Mouse (Mus musculus): ENCODE measurements around the gene Hspb11. TPM values are rescaled to one million over a fixed set of nuclear protein-coding genes. Genes with fewer than 3 reads are reported as not detected.

Hspb11 gene
- polyA plus RNA-seq, 1 experiment from 2014 or later, result 39.5 TPM

DNA sequence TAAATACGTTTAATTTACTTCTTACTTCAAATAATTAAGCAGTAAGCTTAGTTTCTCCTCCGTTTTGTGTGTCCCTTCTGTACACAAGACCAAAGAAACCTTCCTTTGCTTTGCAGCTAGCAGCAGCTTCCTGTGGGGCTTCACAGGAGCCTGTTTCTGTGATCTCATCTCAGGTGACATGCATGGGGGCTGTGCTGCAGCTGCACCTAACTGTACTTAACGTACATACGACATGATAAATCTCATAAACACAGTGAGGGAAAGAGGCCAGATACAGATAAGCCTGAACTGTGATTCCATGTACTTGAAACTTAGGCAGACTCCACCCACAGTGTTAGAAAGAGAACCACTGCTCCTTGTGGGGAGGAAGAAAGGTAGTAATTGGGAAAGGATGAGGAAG is 6.6 kb downstream of the Hspb11 start:
- H3K4me1 ChIP-seq, result no peaks in the 10 kb centered on the region
- no peak overlapping the region for H3K9ac ChIP-seq
- H3K4me2 ChIP-seq, result no peak overlapping the region
- WGBS, result 81% methylated on average over 4 of the region's 4 CpGs
- peaks cover 3% of the 10 kb centered on the region; the same call in 1 of the 2 replicates for H3K9me3 ChIP-seq (replicated peaks)
- ATAC-seq, result no peak
- H3K27me3 ChIP-seq, result no peaks in the 10 kb centered on the region
- peaks cover 3% of the 10 kb centered on the region; the same call in 1 of the 2 replicates for H3K36me3 ChIP-seq (ENCODE audit: poor library complexity, severe bottlenecking)
- H3K4me3 ChIP-seq, result no peak overlapping the region
- no peak overlapping the region for H3K27ac ChIP-seq

DNA sequence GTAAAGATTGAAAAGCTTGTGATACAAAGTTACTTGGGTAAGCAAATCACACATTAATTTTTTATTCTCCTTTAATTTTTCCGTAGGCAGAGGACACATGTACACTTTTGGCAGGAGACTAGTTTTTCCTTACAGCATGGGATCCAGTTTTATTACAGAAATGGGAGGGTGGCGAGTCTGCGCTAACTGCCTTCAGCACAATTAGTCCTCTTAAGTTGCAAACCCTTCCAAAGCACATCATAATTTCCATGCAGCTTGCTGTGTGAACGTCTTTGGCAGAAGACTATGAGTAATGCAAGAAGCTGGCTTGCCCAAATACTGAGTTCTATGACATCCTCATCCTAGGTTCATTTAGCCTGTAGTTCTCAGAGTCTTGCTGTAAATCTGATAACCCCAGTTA is 20.3 kb downstream of the Hspb11 start:
- Histone ChIP-seq H3K4me2 (no peak overlapping the region), H3K4me3 (no peak overlapping the region), H3K27me3 (peaks cover 3% of the 10 kb centered on the region; the same call in 1 of the 2 replicates), H3K4me1 (peaks cover 7% of the 10 kb centered on the region), H3K9me3 (replicated peaks) (no peaks in the 10 kb centered on the region), H3K9ac (no peak overlapping the region), H3K27ac (no peak overlapping the region), H3K36me3 (ENCODE audit: poor library complexity, severe bottlenecking) (peaks cover 7% of the 10 kb centered on the region; the same call in 1 of the 2 replicates)
- no peak for ATAC-seq
- 83% methylated on average over 4 of the region's 4 CpGs for WGBS

DNA sequence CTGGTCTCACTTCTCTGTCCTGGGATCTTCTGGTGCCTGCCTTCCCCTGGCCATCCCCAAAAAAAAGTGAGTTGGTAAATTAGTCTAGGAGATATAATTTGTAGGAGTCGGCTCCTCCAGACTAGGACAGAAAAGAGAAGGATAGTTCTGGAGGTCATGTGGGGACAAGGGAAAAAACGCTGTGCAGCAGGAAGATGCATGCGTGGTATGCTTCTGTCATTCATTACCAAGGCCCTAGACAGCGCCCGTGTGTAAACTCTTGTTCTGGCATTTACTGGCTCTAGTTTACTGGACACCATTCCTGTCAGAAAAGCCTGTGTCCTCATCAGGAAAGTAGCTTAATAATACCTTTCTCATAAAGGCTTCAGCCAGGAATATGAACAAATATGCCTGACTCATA is 21.1 kb downstream of the Hspb11 start:
- no peaks in the 10 kb centered on the region for H3K9me3 ChIP-seq (replicated peaks)
- 88% methylated on average over 5 of the region's 5 CpGs for WGBS
- no peak for ATAC-seq

DNA sequence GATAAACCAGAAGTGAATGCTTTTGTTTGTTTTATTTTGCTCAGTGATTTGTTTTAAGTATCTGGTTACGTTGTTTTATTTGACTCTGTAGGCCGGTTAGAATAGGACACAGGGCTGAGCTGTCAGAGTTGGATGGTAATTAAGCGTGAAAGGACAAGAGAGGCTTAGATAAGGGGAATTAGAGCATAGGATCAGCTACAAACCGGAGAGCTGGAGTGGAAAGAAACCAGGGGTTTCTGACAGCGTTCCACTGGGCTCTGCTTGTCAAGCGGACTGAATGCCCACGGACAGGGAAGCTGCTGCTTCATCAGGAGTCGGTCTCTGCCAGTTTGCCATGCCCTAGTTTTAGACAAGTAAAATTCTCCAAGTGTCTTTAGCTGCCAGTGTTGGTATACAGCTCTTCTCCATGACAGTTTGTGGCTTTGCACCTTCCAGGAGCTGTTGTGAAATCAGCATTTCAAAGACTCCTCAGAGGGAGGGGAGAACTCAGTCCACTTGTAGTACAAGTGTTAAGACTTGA is 24.9 kb downstream of the Hspb11 start:
- Histone ChIP-seq H3K27ac (0 out of 2 replicates have a peak overlapping the region, but pooled peaks have one; percentile 37), H3K9me3 (replicated peaks) (no peaks in the 10 kb centered on the region), H3K4me2 (0 out of 2 replicates have a peak overlapping the region, but pooled peaks have one; percentile 1), H3K36me3 (ENCODE audit: poor library complexity, severe bottlenecking) (peaks cover 20% of the 10 kb centered on the region), H3K9ac (no peak overlapping the region), H3K27me3 (peaks cover 11% of the 10 kb centered on the region), H3K4me3 (no peak overlapping the region), H3K4me1 (peaks cover 10% of the 10 kb centered on the region)
- 6% methylated on average over 8 of the region's 8 CpGs for WGBS
- no peak for ATAC-seq

More for the DNA sequence above, 21.1 kb downstream of the Hspb11 start:
- no peak overlapping the region for H3K9ac ChIP-seq
- H3K4me3 ChIP-seq, result no peak overlapping the region
- H3K36me3 ChIP-seq (ENCODE audit: poor library complexity, severe bottlenecking), result peaks cover 7% of the 10 kb centered on the region; the same call in 1 of the 2 replicates
- peaks cover 10% of the 10 kb centered on the region for H3K4me1 ChIP-seq
- H3K27me3 ChIP-seq, result peaks cover 3% of the 10 kb centered on the region; the same call in 1 of the 2 replicates
- no peak overlapping the region for H3K4me2 ChIP-seq
- H3K27ac ChIP-seq, result no peak overlapping the region

DNA sequence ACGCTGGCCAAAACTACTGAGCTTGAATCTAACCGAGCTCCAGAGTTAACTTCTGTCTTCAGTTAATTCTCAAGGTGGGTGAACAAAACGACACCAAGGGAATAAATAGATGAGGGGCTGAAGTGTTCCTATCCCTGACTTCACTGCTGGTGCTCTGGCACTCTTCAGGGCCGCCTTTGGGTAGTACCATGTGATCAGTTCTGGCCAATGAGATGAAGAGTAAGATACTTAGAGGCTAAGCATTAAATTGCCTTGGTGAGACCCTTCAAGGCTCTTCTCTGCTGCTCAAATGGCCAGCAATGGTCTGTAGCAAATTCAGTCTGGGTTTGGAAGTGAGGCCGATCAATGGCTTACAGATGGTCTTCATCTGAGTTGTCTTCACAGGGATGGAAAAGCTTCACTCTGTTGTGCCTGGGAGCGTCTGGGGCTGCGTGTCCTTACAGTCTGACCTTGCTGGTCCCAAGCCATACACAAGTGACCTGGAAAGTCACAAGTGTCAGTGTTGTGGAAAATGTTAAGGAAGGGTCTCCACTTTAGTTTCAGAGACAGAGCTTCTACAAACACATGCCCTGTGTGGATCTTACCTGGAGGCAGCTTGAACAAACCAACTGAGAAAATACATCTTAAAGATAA is 27.6 kb downstream of the Hspb11 start:
- 85% methylated on average over 7 of the region's 7 CpGs for WGBS
- H3K27ac ChIP-seq, result no peak overlapping the region
- H3K9me3 ChIP-seq (replicated peaks), result no peaks in the 10 kb centered on the region
- no peak for ATAC-seq
- H3K4me2 ChIP-seq, result no peak overlapping the region
- H3K4me1 ChIP-seq, result peaks cover 10% of the 10 kb centered on the region
- H3K27me3 ChIP-seq, result peaks cover 11% of the 10 kb centered on the region
- no peak overlapping the region for H3K9ac ChIP-seq
- no peak overlapping the region for H3K4me3 ChIP-seq
- peaks cover 16% of the 10 kb centered on the region for H3K36me3 ChIP-seq (ENCODE audit: poor library complexity, severe bottlenecking)

DNA sequence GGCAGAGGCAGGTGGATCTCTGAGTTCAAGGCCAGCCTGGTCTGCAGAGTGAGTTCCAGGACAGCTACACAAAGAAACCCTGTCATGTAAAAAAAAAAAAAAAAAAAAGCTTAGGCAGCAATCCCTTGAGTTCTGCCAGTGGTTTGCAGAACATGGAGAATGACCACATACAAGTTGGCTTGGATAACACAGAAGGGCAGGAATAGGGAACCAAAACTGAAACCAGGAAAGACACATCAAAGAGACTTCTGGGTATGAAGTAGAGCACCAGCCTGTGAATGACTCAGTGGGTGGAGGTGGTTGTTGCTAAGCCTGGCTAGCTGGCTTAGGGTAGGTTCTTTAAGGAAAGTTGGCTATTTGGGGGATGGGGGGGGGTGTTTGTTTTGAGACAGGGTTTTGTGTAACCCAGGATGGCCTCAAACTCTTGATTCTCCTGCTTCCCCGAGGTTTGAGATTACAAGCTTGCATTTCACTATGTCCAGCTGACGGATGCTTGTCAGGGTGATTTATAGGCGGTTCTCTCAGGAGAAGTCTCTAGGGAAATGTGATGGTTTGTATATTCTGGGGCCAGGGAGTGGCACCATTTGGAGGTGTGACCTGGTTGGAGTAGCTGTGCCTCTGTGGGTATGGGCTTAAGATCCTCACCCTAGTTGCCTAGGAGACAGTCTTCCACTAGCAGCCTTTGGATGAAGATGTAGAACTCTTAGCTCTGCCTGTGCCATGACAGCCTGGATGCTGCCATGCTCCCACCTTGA is 32.2 kb downstream of the Hspb11 start:
- H3K4me2 ChIP-seq, result no peak overlapping the region
- WGBS, result 86% methylated on average over 3 of the region's 3 CpGs
- H3K4me1 ChIP-seq, result no peaks in the 10 kb centered on the region
- 0 out of 2 replicates have a peak, but pooled peaks cover under 1% of the 10 kb centered on the region for H3K27me3 ChIP-seq
- H3K27ac ChIP-seq, result no peak overlapping the region
- no peak overlapping the region for H3K4me3 ChIP-seq
- no peak overlapping the region for H3K9ac ChIP-seq
- no peaks in the 10 kb centered on the region for H3K9me3 ChIP-seq (replicated peaks)
- no peak for ATAC-seq
- H3K36me3 ChIP-seq (ENCODE audit: poor library complexity, severe bottlenecking), result peaks cover 8% of the 10 kb centered on the region

DNA sequence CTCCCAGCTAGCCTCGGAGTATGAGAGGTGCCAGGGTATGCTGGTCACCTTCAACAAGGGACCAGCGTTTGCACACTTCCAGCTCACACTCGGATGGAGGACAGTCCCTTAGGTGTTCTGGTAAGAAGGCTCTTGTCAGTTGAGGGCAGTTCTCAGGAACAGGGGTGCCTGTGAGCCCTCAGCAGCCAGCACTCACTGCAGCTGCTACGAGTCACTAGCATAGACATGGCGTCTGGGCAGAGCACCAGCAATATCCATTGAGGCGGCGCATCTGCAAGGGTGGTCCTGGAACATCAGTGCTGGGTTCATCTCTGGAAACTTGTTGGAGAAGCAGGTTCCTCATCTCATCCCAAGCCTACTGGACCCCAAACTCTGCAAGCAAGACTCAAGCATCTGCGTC is 33.0 kb downstream of the Hspb11 start:
- no peak overlapping the region for H3K27ac ChIP-seq
- H3K27me3 ChIP-seq, result no peaks in the 10 kb centered on the region
- H3K4me3 ChIP-seq, result no peak overlapping the region
- 94% methylated on average over 8 of the region's 8 CpGs for WGBS
- H3K9ac ChIP-seq, result no peak overlapping the region
- H3K4me2 ChIP-seq, result no peak overlapping the region
- ATAC-seq, result no peak
- H3K36me3 ChIP-seq (ENCODE audit: poor library complexity, severe bottlenecking), result peaks cover 3% of the 10 kb centered on the region; the same call in 1 of the 2 replicates
- H3K9me3 ChIP-seq (replicated peaks), result no peaks in the 10 kb centered on the region
- no peaks in the 10 kb centered on the region for H3K4me1 ChIP-seq

DNA sequence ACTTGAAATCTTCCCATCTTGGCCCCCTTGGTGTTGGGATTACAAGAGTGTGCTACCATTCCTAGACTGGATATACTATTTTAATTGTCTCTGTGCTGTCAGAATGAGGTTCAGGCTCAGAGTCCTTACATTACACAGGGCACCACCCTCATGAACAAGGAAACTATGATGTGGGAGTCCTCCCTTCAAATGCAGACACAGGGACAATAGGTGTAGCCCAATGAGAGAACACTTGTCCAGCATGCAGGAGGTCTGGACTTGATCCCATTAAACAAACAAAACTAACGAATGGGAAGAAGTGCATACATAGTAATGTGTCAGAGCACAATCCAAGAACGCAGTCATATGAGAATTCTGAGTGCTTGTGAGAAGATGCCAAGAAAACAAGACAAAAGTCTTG is 34.1 kb downstream of the Hspb11 start:
- Histone ChIP-seq H3K4me3 (no peak overlapping the region), H3K27ac (no peak overlapping the region), H3K36me3 (ENCODE audit: poor library complexity, severe bottlenecking) (peaks cover 3% of the 10 kb centered on the region; the same call in 1 of the 2 replicates), H3K4me1 (no peaks in the 10 kb centered on the region), H3K4me2 (no peak overlapping the region), H3K9me3 (replicated peaks) (no peaks in the 10 kb centered on the region), H3K27me3 (no peaks in the 10 kb centered on the region), H3K9ac (no peak overlapping the region)
- WGBS, result 84% methylated on average over 2 of the region's 2 CpGs
- no peak for ATAC-seq

DNA sequence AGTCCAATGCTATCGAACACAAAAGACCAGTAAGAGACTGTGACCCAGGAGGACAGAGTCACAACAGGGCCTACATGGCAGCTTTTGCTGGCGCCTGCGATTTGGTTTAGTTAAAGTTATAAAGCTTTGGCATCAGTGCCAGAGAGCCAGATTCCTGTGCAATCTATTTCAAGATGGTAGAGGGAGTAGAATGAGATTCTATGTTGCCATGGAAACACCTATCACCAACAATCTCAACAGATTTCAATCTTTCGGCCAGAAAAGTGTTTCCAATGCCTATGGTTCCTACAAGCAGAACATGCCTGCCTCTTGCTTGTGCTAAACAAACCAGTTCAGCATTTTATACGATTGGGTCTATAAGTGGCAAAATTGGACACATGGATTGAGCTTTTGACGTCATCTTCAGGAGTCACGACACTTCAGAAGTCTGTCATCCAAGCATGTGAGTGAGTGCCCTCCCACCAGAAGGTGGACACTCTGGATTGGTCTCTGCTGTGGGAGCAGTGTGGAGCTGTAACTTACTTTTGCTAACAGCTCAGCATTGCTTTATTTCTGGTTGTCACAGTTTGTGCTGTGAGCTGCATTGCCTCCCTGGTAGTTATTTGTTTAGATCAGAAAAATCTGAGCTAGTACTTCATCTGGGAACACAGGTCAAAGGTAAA is 38.3 kb downstream of the Hspb11 start:
- Histone ChIP-seq H3K4me3 (no peak overlapping the region), H3K4me2 (no peak overlapping the region), H3K27ac (no peak overlapping the region), H3K9ac (no peak overlapping the region), H3K9me3 (replicated peaks) (no peaks in the 10 kb centered on the region), H3K27me3 (no peaks in the 10 kb centered on the region), H3K36me3 (ENCODE audit: poor library complexity, severe bottlenecking) (no peaks in the 10 kb centered on the region), H3K4me1 (no peaks in the 10 kb centered on the region)
- no peak for ATAC-seq
- WGBS, result 84% methylated on average over 7 of the region's 7 CpGs

DNA sequence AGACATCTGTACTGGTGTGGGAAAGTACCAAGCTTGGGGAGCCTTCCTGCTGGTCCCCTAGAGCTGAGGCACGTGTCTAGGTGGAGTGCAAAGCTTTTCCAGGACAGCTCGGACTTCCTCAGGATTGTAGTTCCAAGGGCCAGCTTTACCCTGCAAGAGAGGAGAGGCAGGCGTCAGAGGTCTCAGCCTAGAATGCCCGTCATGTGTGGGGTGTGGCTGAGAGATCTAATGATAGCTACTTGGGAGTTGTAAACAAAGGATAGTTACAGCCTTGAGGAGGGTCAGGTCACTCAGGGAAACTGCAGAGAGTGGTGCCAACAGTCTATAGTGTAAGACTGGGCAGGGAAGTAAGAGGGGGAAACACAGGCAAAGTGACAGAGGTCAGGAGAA is 38.9 kb downstream of the Hspb11 start:
- WGBS, result 66% methylated on average over 4 of the region's 4 CpGs
- no peaks in the 10 kb centered on the region for H3K27me3 ChIP-seq
- no peak overlapping the region for H3K9ac ChIP-seq
- no peak overlapping the region for H3K4me2 ChIP-seq
- H3K4me3 ChIP-seq, result no peak overlapping the region
- H3K4me1 ChIP-seq, result no peaks in the 10 kb centered on the region
- no peaks in the 10 kb centered on the region for H3K9me3 ChIP-seq (replicated peaks)
- no peaks in the 10 kb centered on the region for H3K36me3 ChIP-seq (ENCODE audit: poor library complexity, severe bottlenecking)
- no peak overlapping the region for H3K27ac ChIP-seq
- ATAC-seq, result no peak

DNA sequence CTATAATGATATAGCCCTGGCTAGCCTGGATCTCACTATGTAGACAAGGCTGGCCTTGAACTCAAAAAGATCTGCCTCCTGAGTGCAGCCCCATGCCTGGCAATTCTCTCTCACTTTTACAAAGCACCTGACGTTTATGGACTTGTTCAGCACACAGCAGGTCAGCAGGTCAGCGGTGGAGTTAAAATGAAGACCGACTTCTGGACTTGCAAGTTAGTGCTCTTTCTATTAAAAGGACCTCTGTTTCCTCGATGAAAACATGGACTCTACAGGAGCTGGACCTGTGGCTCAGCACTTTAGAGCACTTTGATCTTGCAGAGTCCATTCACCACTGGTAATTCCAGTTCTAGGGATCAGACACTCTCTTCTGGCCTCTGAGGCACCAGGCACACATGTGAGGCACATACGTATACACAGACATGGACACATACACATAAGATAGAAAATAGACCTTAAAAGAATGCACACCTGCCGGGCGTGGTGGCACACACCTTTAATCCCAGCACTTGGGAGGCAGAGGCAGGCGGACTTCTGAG is 44.7 kb downstream of the Hspb11 start:
- no peaks in the 10 kb centered on the region for H3K9me3 ChIP-seq (replicated peaks)
- ATAC-seq, result no peak
- WGBS, result 83% methylated on average over 8 of the region's 8 CpGs

More for the DNA sequence above, 44.7 kb downstream of the Hspb11 start:
- Histone ChIP-seq H3K9ac (no peak overlapping the region), H3K4me3 (no peak overlapping the region), H3K4me2 (no peak overlapping the region), H3K36me3 (ENCODE audit: poor library complexity, severe bottlenecking) (no peaks in the 10 kb centered on the region), H3K27ac (no peak overlapping the region), H3K27me3 (no peaks in the 10 kb centered on the region), H3K4me1 (no peaks in the 10 kb centered on the region)
